Mouse (Mus musculus): ENCODE results near the gene Pde6d.

Gene Pde6d

GRCm38 (mm10) chr1:86582451-86583096 lies at the start of gene Pde6d, which contains the start of gene Cops7b:
TSS of gene Pde6d (minus strand) at chr1:86582629.
TSS of gene Cops7b (plus strand) at chr1:86582904.
- peak; percentile 95 for DNase-seq

GRCm38 (mm10) chr1:86630527-86630926 lies 48.1 kb upstream of the Pde6d start:
- DNase-seq, result no peak

- no peak for DNase-seq
Observed at GRCm38 (mm10) chr1:86629936-86630335, 47.5 kb upstream of the Pde6d start.

- no peak for DNase-seq
Observed at GRCm38 (mm10) chr1:86628270-86628669, 45.8 kb upstream of the Pde6d start.

- no peak for DNase-seq
Observed at GRCm38 (mm10) chr1:86623001-86624000, 40.9 kb upstream of the Pde6d start.

- no peak for DNase-seq
Observed at GRCm38 (mm10) chr1:86622296-86622695, 39.9 kb upstream of the Pde6d start.

- DNase-seq, result peak; percentile 61
Observed at GRCm38 (mm10) chr1:86618454-86619125, 36.2 kb upstream of the Pde6d start.

- DNase-seq, result no peak
Observed at GRCm38 (mm10) chr1:86614269-86614668, 31.8 kb upstream of the Pde6d start.

GRCm38 (mm10) chr1:86612081-86612480 lies 29.7 kb upstream of the Pde6d start:
- DNase-seq, result no peak

- DNase-seq, result no peak
Observed at GRCm38 (mm10) chr1:86610954-86611353, 28.5 kb upstream of the Pde6d start.

- no peak for DNase-seq
Observed at GRCm38 (mm10) chr1:86600117-86600516, 17.7 kb upstream of the Pde6d start.

GRCm38 (mm10) chr1:86598516-86598915 lies 16.1 kb upstream of the Pde6d start:
- no peak for DNase-seq

- DNase-seq, result no peak
Observed at GRCm38 (mm10) chr1:86596512-86596911, 14.1 kb upstream of the Pde6d start.

GRCm38 (mm10) chr1:86595315-86595714 lies 12.9 kb upstream of the Pde6d start:
- no peak for DNase-seq

GRCm38 (mm10) chr1:86594539-86594938 lies 12.1 kb upstream of the Pde6d start:
- DNase-seq, result no peak

- peak; percentile 77 for DNase-seq
Observed at GRCm38 (mm10) chr1:86586992-86587391, 4.6 kb upstream of the Pde6d start.

- no peak for DNase-seq
Observed at GRCm38 (mm10) chr1:86583709-86584108, 1.3 kb upstream of the Pde6d start.

- DNase-seq, result peak; percentile 30
Observed at GRCm38 (mm10) chr1:86581692-86582450, 558 bp downstream of the Pde6d start.

GRCm38 (mm10) chr1:86580426-86580825 lies 2.0 kb downstream of the Pde6d start:
- DNase-seq, result no peak

GRCm38 (mm10) chr1:86571941-86572340 lies 10.5 kb downstream of the Pde6d start:
- DNase-seq, result no peak

- DNase-seq, result no peak
Observed at GRCm38 (mm10) chr1:86571381-86571780, 11.0 kb downstream of the Pde6d start.

- DNase-seq, result no peak
Observed at GRCm38 (mm10) chr1:86569292-86569860, 13.1 kb downstream of the Pde6d start.

Measured in liver (tissue).